Mouse (Mus musculus) G1E (cell line): ENCODE data around the gene Gstm2.
"Not testable (repeated sequence)": the region's sequence is repeated elsewhere in the genome, so short reads cannot be mapped to it uniquely, and the experiment has no call there.

ENCODE experiments used
- CTCF ChIP-seq: IDR thresholded peaks from 2 replicates; pipeline ENCODE4 v1.5.1; 2012; ENCODE audit warnings: low read depth, low read length, inconsistent platforms, mixed read lengths
- GATA1 ChIP-seq: IDR thresholded peaks from 2 replicates; pipeline ENCODE4 v1.6.1; 2012; ENCODE audit warnings: borderline replicate concordance, low read length, inconsistent platforms, mixed read lengths

GRCm38 (mm10) chr3:108019226-108019625 lies 33.0 kb upstream of the Gstm2 start:
- TF ChIP-seq CTCF, GATA1: not testable (repeated sequence)
